Mouse (Mus musculus) limb, embryonic 13.5 days (tissue): ENCODE results near the gene Dhrs7c. TPM values are rescaled to one million over a fixed set of nuclear protein-coding genes. Genes with fewer than 3 reads are reported as not detected.
A peak's percentile ranks its signal among the peaks of the same experiment; 100 is the strongest.

ENCODE experiments used
- ATAC-seq: fragments of 200-750 bp; cut with Nextera tagmentation; 2 replicates; pipeline ENCODE4 v1.8.0; 2017; ENCODE audit warnings: low read depth, moderate number of reproducible peaks, moderate TSS enrichment; ENCODE audit not compliant: low FRiP score
- H3K27ac ChIP-seq: fragments of 300-500 bp; sonication (generic); 2 replicates; pipeline ENCODE4 v1.5.1; 2015; ENCODE audit warnings: inconsistent platforms, mild to moderate bottlenecking, moderate library complexity
- H3K27me3 ChIP-seq: fragments of 300-500 bp; sonication (generic); 2 replicates; pipeline ENCODE4 v1.6.1; 2015; ENCODE audit warnings: mild to moderate bottlenecking, inconsistent platforms
- H3K36me3 ChIP-seq: fragments of 300-500 bp; sonication (generic); 2 replicates; pipeline ENCODE4 v1.6.1; 2015; ENCODE audit warnings: inconsistent platforms, mild to moderate bottlenecking, moderate library complexity
- H3K4me1 ChIP-seq: fragments of 300-500 bp; sonication (generic); 2 replicates; pipeline ENCODE4 v1.6.1; 2015; ENCODE audit warnings: inconsistent platforms
- H3K4me2 ChIP-seq: fragments of 300-500 bp; sonication (generic); replicated peaks from 2 replicates; pipeline ENCODE4 v1.6.1; 2015; ENCODE audit warnings: inconsistent platforms, mild to moderate bottlenecking, moderate library complexity
- H3K4me3 ChIP-seq: fragments of 300-500 bp; sonication (generic); 2 replicates; pipeline ENCODE4 v1.5.1; 2015; ENCODE audit warnings: moderate library complexity, mild to moderate bottlenecking, inconsistent platforms
- H3K9ac ChIP-seq: fragments of 300-500 bp; sonication (generic); 2 replicates; pipeline ENCODE4 v1.6.1; 2015; ENCODE audit warnings: mild to moderate bottlenecking, inconsistent platforms
- H3K9me3 ChIP-seq: fragments of 300-500 bp; sonication (generic); 2 replicates; pipeline ENCODE4 v1.6.1; 2016; ENCODE audit warnings: inconsistent platforms
- WGBS: fragments of 180-500 bp; shearing (Covaris S2); methylation state at CpG from one replicate; pipeline ENCODE4 v1.1.7; 2015; 5-methylcytosine and 5-hydroxymethylcytosine counted together
- polyA plus RNA-seq: library from polyadenylated mRNA; unstranded; fragments of >200 nt; fragmentation: Nextera tagmentation; extraction: Ambion mirVana; gene quantifications from 2 replicates; pipeline ENCODE4 v1.2.1, GENCODE M21; 2015

Gene Dhrs7c
- 5.4 and 5.7 TPM in 2 replicates for polyA plus RNA-seq

DNA sequence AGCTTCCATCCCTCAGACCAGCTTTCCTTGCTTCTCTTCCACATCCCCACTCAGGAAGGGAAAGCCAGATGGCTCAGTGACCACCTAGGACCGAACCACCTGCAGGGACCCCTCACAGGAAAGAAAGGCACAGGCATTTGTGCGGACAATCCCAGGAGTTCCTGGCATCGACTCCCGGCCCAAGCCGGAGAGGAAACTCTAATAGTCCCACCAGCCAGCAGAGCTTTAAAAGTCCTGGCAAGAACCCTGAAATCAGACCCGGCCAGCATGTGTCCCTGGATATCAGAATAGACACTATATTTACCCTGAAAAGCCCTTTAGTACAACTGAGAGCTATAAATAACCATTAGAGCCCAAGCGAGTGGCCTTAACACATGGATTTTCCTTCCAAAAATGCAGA lies at the start of gene Dhrs7c:
Gene Dhrs7c (plus strand): TSS at position 257 of the 400 bp plus-strand sequence.
- H3K27ac ChIP-seq: 0 out of 2 replicates have a peak within 1 kb of the TSS, but pooled peaks have one; percentile 10
- H3K9me3 ChIP-seq: no peaks in the 10 kb centered on the region
- no peak for ATAC-seq
- H3K27me3 ChIP-seq: no peaks in the 10 kb centered on the region
- WGBS: 52% methylated on average over 7 of the region's 7 CpGs
- H3K9ac ChIP-seq: no peak within 1 kb of the TSS
- peaks cover 18% of the 10 kb centered on the region for H3K4me1 ChIP-seq
- H3K4me2 ChIP-seq: 0 out of 2 replicates have a peak within 1 kb of the TSS, but pooled peaks have one; percentile 14
- H3K4me3 ChIP-seq: no peak within 1 kb of the TSS
- H3K36me3 ChIP-seq: no peaks in the 10 kb centered on the region

- H3K4me1 ChIP-seq: no peaks in the 10 kb centered on the region
- WGBS: 100% methylated on average over 1 of the region's 1 CpGs
- H3K4me2 ChIP-seq: no peak overlapping the region
- H3K27me3 ChIP-seq: no peaks in the 10 kb centered on the region
- no peak for ATAC-seq
- H3K4me3 ChIP-seq: no peak overlapping the region
- H3K36me3 ChIP-seq: no peaks in the 10 kb centered on the region
- no peaks in the 10 kb centered on the region for H3K9me3 ChIP-seq
- H3K27ac ChIP-seq: no peak overlapping the region
- no peak overlapping the region for H3K9ac ChIP-seq
Measured at GRCm38 (mm10) chr11:67756287-67756686, 41.7 kb upstream of the Dhrs7c start.

GRCm38 (mm10) chr11:67757373-67758167 lies 40.4 kb upstream of the Dhrs7c start:
- H3K27me3 ChIP-seq: no peaks in the 10 kb centered on the region
- H3K27ac ChIP-seq: no peak overlapping the region
- H3K36me3 ChIP-seq: no peaks in the 10 kb centered on the region
- 72% methylated on average over 15 of the region's 15 CpGs for WGBS
- H3K4me1 ChIP-seq: no peaks in the 10 kb centered on the region
- no peak overlapping the region for H3K4me2 ChIP-seq
- no peak overlapping the region for H3K4me3 ChIP-seq
- H3K9ac ChIP-seq: no peak overlapping the region
- ATAC-seq: no peak
- H3K9me3 ChIP-seq: no peaks in the 10 kb centered on the region

DNA sequence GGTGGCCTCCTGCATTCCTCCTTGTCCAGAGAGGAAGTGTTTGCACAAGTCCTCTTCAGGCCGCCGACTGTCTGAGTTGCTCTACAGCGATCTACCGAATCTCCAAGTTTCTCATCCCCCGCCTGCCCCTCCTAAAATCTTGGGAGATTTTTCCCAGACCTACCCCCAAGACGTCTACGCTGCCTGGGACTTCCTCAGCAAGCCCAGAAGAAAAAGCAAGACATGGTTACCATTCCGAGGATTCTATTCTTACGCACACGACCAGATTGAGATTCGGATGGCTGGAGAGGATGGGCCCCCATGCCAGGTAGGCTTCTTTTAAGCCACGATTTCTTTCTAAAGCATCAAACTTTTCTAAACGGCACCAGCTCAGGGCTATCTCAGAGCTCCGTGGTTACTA lies 26.9 kb upstream of the Dhrs7c start, which contains the start of gene Glp2r:
Gene Glp2r (minus strand): TSS at position 101 of the 400 bp plus-strand sequence.
- 81% methylated on average over 14 of the region's 14 CpGs for WGBS
- Histone ChIP-seq H3K4me3 (no peak within 1 kb of the TSS), H3K4me1 (peaks cover 9% of the 10 kb centered on the region; the same call in 1 of the 2 replicates), H3K27ac (no peak within 1 kb of the TSS), H3K27me3 (no peaks in the 10 kb centered on the region), H3K4me2 (no peak within 1 kb of the TSS), H3K36me3 (no peaks in the 10 kb centered on the region), H3K9me3 (no peaks in the 10 kb centered on the region), H3K9ac (no peak within 1 kb of the TSS)
- ATAC-seq: no peak

- Histone ChIP-seq H3K27me3 (no peaks in the 10 kb centered on the region), H3K9me3 (no peaks in the 10 kb centered on the region), H3K4me1 (peaks cover 9% of the 10 kb centered on the region; the same call in 1 of the 2 replicates), H3K4me2 (no peak overlapping the region), H3K9ac (no peak overlapping the region), H3K36me3 (no peaks in the 10 kb centered on the region), H3K27ac (no peak overlapping the region), H3K4me3 (no peak overlapping the region)
- ATAC-seq: no peak
- 86% methylated on average over 2 of the region's 2 CpGs for WGBS
Measured at GRCm38 (mm10) chr11:67771691-67772090, 26.3 kb upstream of the Dhrs7c start.

DNA sequence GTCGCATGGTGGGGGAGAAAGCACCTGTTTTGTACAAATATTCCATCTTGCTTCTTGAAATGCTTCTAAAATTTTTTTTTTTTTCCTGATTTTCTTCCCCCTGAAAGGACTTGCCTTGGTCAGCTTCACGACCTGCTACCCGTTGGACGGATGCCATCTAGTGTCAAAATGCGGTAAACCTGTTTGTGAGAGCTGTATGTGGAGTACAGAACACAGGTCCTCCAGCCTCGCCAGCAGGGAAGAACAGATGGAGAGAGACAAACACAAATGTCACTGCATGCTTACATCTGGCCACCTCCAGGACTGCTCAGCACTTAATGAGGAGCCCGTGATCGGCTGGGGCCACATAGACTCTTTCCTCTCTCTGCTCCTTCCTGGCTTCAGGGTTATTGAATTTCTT lies 25.4 kb upstream of the Dhrs7c start:
- Histone ChIP-seq H3K4me2 (no peak overlapping the region), H3K27me3 (no peaks in the 10 kb centered on the region), H3K27ac (no peak overlapping the region), H3K4me3 (no peak overlapping the region), H3K9me3 (no peaks in the 10 kb centered on the region), H3K9ac (no peak overlapping the region), H3K36me3 (no peaks in the 10 kb centered on the region), H3K4me1 (peaks cover 9% of the 10 kb centered on the region; the same call in 1 of the 2 replicates)
- 23% methylated on average over 8 of the region's 8 CpGs for WGBS
- no peak for ATAC-seq

GRCm38 (mm10) chr11:67774379-67774778 lies 23.6 kb upstream of the Dhrs7c start, which contains the start of gene Gsg1l2:
TSS of gene Gsg1l2 (plus strand) at chr11:67774608.
- Histone ChIP-seq H3K4me1 (peaks cover 9% of the 10 kb centered on the region; the same call in 1 of the 2 replicates), H3K27ac (no peak within 1 kb of the TSS), H3K9me3 (no peaks in the 10 kb centered on the region), H3K27me3 (no peaks in the 10 kb centered on the region; the same call in 1 of the 2 replicates), H3K4me2 (no peak within 1 kb of the TSS), H3K9ac (no peak within 1 kb of the TSS), H3K36me3 (no peaks in the 10 kb centered on the region), H3K4me3 (no peak within 1 kb of the TSS)
- WGBS: 82% methylated on average over 12 of the region's 12 CpGs
- no peak for ATAC-seq

DNA sequence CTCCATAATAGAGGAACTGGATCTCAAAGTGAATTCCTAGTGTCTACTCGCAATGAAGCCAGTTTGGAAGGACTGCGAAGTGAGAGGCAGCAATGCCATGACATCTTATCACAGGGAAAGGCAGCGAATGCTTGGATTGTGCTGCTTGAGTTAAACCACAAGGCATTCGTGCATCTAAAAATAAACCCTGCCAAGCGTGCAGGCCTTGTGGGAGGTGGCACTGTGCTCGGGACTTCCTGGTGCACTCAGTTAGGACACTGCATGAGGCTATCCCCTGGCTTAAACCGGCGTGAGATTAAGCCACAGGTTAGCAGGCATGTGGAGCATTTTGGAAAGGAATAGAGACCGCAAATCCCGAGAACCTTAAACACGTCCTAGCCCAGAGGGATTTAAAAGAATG lies 7.8 kb upstream of the Dhrs7c start:
- H3K9ac ChIP-seq: no peak overlapping the region
- no peaks in the 10 kb centered on the region for H3K9me3 ChIP-seq
- no peaks in the 10 kb centered on the region for H3K27me3 ChIP-seq
- ATAC-seq: no peak
- 80% methylated on average over 11 of the region's 11 CpGs for WGBS
- no peak overlapping the region for H3K27ac ChIP-seq
- H3K4me3 ChIP-seq: no peak overlapping the region
- H3K36me3 ChIP-seq: no peaks in the 10 kb centered on the region
- no peak overlapping the region for H3K4me2 ChIP-seq
- H3K4me1 ChIP-seq: no peaks in the 10 kb centered on the region

- Histone ChIP-seq H3K27ac (no peak overlapping the region), H3K4me2 (no peak overlapping the region), H3K27me3 (no peaks in the 10 kb centered on the region), H3K4me1 (peaks cover 18% of the 10 kb centered on the region), H3K36me3 (no peaks in the 10 kb centered on the region), H3K9me3 (no peaks in the 10 kb centered on the region), H3K9ac (no peak overlapping the region), H3K4me3 (no peak overlapping the region)
- no peak for ATAC-seq
Measured at GRCm38 (mm10) chr11:67800130-67800723, 2.2 kb downstream of the Dhrs7c start.

GRCm38 (mm10) chr11:67801169-67801568 lies 3.2 kb downstream of the Dhrs7c start:
- WGBS: 44% methylated on average over 8 of the region's 8 CpGs
- H3K9me3 ChIP-seq: no peaks in the 10 kb centered on the region
- H3K4me2 ChIP-seq: no peak overlapping the region
- H3K27me3 ChIP-seq: no peaks in the 10 kb centered on the region
- H3K36me3 ChIP-seq: no peaks in the 10 kb centered on the region
- H3K4me1 ChIP-seq: peaks cover 18% of the 10 kb centered on the region
- H3K9ac ChIP-seq: no peak overlapping the region
- H3K4me3 ChIP-seq: no peak overlapping the region
- ATAC-seq: no peak
- no peak overlapping the region for H3K27ac ChIP-seq

- no peak for ATAC-seq
- WGBS: 94% methylated on average over 1 of the region's 1 CpGs
- H3K27ac ChIP-seq: no peak overlapping the region
Measured at GRCm38 (mm10) chr11:67805538-67805937, 7.6 kb downstream of the Dhrs7c start.

GRCm38 (mm10) chr11:67806832-67807597 lies 9.0 kb downstream of the Dhrs7c start:
- Histone ChIP-seq H3K4me3 (no peak overlapping the region), H3K27me3 (no peaks in the 10 kb centered on the region), H3K36me3 (no peaks in the 10 kb centered on the region), H3K4me2 (no peak overlapping the region), H3K27ac (no peak overlapping the region), H3K9me3 (no peaks in the 10 kb centered on the region), H3K4me1 (no peaks in the 10 kb centered on the region), H3K9ac (no peak overlapping the region)
- ATAC-seq: no peak
- WGBS: 82% methylated on average over 11 of the region's 11 CpGs

More at GRCm38 (mm10) chr11:67805538-67805937, 7.6 kb downstream of the Dhrs7c start:
- Histone ChIP-seq H3K27me3 (no peaks in the 10 kb centered on the region), H3K4me1 (peaks cover 6% of the 10 kb centered on the region), H3K4me3 (no peak overlapping the region), H3K36me3 (no peaks in the 10 kb centered on the region), H3K9me3 (no peaks in the 10 kb centered on the region), H3K4me2 (no peak overlapping the region), H3K9ac (no peak overlapping the region)
